Mouse (Mus musculus): Measurements from ENCODE around the gene Sh3glb1. TPM values are rescaled to one million over a fixed set of nuclear protein-coding genes. Genes with fewer than 3 reads are reported as not detected.

Sh3glb1 gene
- 149 and 176 TPM in 2 replicates for polyA plus RNA-seq (2015; fragmentation: Nextera tagmentation; extraction: Ambion mirVana)

DNA sequence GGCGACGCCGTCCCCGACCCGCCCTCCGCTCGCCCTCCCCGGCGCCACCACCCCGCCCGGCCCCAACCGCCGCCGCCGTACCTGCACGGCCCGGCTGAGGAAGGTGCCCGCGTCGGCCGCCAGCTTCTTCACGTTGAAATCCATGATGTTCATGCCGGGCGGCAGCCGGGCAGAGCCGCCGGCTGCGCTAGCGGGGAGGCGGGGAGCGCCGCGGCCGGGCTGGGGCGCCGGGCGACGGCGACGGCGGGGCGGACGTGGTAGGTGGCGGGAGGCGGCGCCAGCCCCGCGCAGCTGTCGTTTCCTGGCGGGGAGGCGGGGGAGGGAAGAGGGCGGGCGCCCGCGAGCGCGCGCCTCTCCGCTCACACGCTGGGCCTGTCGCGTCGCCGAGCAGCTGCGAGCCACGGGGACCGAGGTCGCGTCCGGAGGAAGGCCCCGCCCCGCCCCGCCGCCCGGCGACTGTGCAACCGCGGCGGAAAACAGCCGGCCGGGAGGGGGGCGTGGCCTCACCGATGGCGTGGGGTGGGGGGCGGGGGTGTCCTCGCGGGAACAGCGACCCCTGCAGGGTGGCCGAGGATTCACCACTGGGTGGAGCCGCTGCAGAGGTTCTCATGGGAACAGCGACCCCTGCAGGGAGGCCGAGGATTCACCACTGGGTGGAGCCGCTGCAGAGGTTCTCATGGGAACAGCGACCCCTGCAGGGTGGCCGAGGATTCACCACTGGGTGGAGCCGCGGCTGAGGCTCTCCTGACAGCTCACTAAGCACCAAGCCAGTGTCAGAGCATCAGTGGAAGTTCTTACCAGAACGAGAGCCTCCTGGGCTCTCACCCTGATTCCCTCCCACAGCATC lies at the start of gene Sh3glb1:
Sh3glb1 (minus strand) TSS at position 435 of the 847 bp plus-strand sequence.

DNA sequence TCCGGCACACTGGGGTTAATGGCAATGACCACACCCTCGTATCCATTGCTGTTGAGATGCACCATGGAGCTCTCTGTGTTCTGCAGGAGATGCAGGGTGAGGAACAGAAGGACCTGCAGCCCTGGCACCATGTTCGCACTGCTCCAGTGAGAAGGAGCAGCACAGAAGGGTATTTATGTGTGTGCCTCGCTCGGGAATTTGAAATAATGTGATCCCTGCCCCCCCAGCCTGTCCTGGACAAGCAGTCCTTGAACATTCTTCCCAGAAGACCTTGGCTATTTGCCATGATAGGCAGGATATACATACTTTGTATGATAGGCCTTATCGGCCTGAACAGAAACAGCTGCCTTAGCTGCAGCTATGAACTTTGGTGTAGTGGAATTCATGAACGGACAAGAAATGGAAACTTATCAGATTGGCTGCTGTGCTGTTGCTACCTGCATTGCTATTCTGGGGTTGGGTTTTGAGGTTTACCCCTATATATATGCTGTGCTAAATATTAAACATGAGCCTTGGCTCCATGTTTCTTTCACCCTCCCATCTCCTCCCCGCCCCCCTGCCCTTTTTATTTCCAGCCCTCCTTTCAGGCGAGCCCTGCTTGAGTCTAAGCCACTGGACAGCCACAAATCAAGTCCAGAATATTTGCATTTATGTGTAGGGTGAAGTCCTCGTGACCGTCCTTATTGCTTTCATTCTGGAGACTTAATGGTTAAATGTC lies 40.6 kb upstream of the Sh3glb1 start, which contains the start of gene Clca3a1:
Clca3a1 (minus strand) TSS at position 386 of the 718 bp plus-strand sequence.

Other genes starting within 250 kb of the Sh3glb1 start
- gene Hs2st1, start 150.2 kb downstream of the Sh3glb1 start, polyA plus RNA-seq (2015; fragmentation: Nextera tagmentation; extraction: Ambion mirVana): 4.5 TPM in 2 replicates
- 693 and 739 TPM in 2 replicates for gene Selenof, start 150.0 kb downstream of the Sh3glb1 start, polyA plus RNA-seq (2015; fragmentation: Nextera tagmentation; extraction: Ambion mirVana)
- 14.6 and 14.8 TPM in 2 replicates for gene Clca3a1, start 40.6 kb upstream of the Sh3glb1 start, polyA plus RNA-seq (2015; fragmentation: Nextera tagmentation; extraction: Ambion mirVana)
- gene Clca3a2, start 99.2 kb upstream of the Sh3glb1 start, polyA plus RNA-seq (2015; fragmentation: Nextera tagmentation; extraction: Ambion mirVana): 14.8 and 15.7 TPM in 2 replicates
- not detected in 2 replicates for gene Clca3b, start 129.0 kb upstream of the Sh3glb1 start, polyA plus RNA-seq (2015; fragmentation: Nextera tagmentation; extraction: Ambion mirVana)
- gene Clca4b, start 212.2 kb upstream of the Sh3glb1 start, polyA plus RNA-seq (2015; fragmentation: Nextera tagmentation; extraction: Ambion mirVana): not detected in 2 replicates